Mouse (Mus musculus): Measurements from ENCODE around the gene Ddb2. TPM values are rescaled to one million over a fixed set of nuclear protein-coding genes. Genes with fewer than 3 reads are reported as not detected.

The Ddb2 gene
- polyA plus RNA-seq, 1 experiment from 2014 or later: 18.8 TPM

- H3K36me3 ChIP-seq (replicated peaks): peaks cover 11% of the 10 kb centered on the region
- H3K9me3 ChIP-seq: no peaks in the 10 kb centered on the region
- peak within 1 kb of the TSS; percentile 85 for H3K27ac ChIP-seq
- ATAC-seq (replicated peaks): peak; percentile 96
- H3K9ac ChIP-seq: peak within 1 kb of the TSS; percentile 91
- H3K4me3 ChIP-seq: peak within 1 kb of the TSS; percentile 82
- H3K4me1 ChIP-seq: peaks cover 27% of the 10 kb centered on the region
- no peaks in the 10 kb centered on the region for H3K27me3 ChIP-seq (replicated peaks)
- WGBS: 3% methylated on average over 28 of the region's 28 CpGs
- peak within 1 kb of the TSS; percentile 63 for H3K4me2 ChIP-seq
These were observed 34.4 kb downstream of the Ddb2 start, which contains the start of the genes Nr1h3 and Acp2 for GRCm38 (mm10) chr2:91202222-91202971. Gene Nr1h3, minus strand, starts transcription at chr2:91202834. Gene Acp2, plus strand, starts transcription at chr2:91202885.

GRCm38 (mm10) chr2:91198888-91199287 is 37.9 kb downstream of the Ddb2 start:
- Histone ChIP-seq H3K27ac (no peak overlapping the region), H3K36me3 (replicated peaks) (no peaks in the 10 kb centered on the region), H3K4me2 (no peak overlapping the region), H3K4me3 (no peak overlapping the region), H3K27me3 (replicated peaks) (no peaks in the 10 kb centered on the region), H3K4me1 (peaks cover 14% of the 10 kb centered on the region), H3K9ac (no peak overlapping the region), H3K9me3 (no peaks in the 10 kb centered on the region)
- ATAC-seq (replicated peaks): no peak
- 88% methylated on average over 3 of the region's 3 CpGs for WGBS

GRCm38 (mm10) chr2:91196577-91197001 is 40.2 kb downstream of the Ddb2 start:
- H3K4me1 ChIP-seq: peaks cover 3% of the 10 kb centered on the region
- ATAC-seq (replicated peaks): no peak
- WGBS: 89% methylated on average over 3 of the region's 3 CpGs
- no peak overlapping the region for H3K4me2 ChIP-seq
- H3K9me3 ChIP-seq: no peaks in the 10 kb centered on the region
- H3K27ac ChIP-seq: no peak overlapping the region
- no peak overlapping the region for H3K4me3 ChIP-seq
- H3K9ac ChIP-seq: no peak overlapping the region
- no peaks in the 10 kb centered on the region for H3K36me3 ChIP-seq (replicated peaks)
- no peaks in the 10 kb centered on the region for H3K27me3 ChIP-seq (replicated peaks)

GRCm38 (mm10) chr2:91194624-91195332 is 42.0 kb downstream of the Ddb2 start:
- Histone ChIP-seq H3K4me3 (peak overlapping the region; percentile 19), H3K9ac (peak overlapping the region; percentile 19; the same call in 1 of the 2 replicates), H3K9me3 (no peaks in the 10 kb centered on the region), H3K4me2 (peak overlapping the region; percentile 48), H3K4me1 (no peaks in the 10 kb centered on the region; the same call in 1 of the 2 replicates), H3K36me3 (replicated peaks) (no peaks in the 10 kb centered on the region), H3K27ac (no peak overlapping the region), H3K27me3 (replicated peaks) (no peaks in the 10 kb centered on the region)
- WGBS: under 1% methylated on average over 27 of the region's 27 CpGs
- peak; percentile 84 for ATAC-seq (replicated peaks)

- WGBS: 87% methylated on average over 16 of the region's 16 CpGs
These were observed 46.3 kb downstream of the Ddb2 start for GRCm38 (mm10) chr2:91190501-91190900.

GRCm38 (mm10) chr2:91187431-91187830 is 49.4 kb downstream of the Ddb2 start:
- WGBS: 80% methylated on average over 4 of the region's 4 CpGs
- Histone ChIP-seq H3K9me3 (no peaks in the 10 kb centered on the region), H3K9ac (no peak overlapping the region), H3K4me2 (no peak overlapping the region), H3K27ac (no peak overlapping the region), H3K4me1 (peaks cover 8% of the 10 kb centered on the region), H3K4me3 (no peak overlapping the region), H3K36me3 (replicated peaks) (no peaks in the 10 kb centered on the region), H3K27me3 (replicated peaks) (no peaks in the 10 kb centered on the region)
- no peak for ATAC-seq (replicated peaks)

More at GRCm38 (mm10) chr2:91190501-91190900, 46.3 kb downstream of the Ddb2 start:
- Histone ChIP-seq H3K4me1 (no peaks in the 10 kb centered on the region; the same call in 1 of the 2 replicates), H3K4me2 (no peak overlapping the region), H3K9ac (no peak overlapping the region), H3K27ac (no peak overlapping the region), H3K27me3 (replicated peaks) (no peaks in the 10 kb centered on the region), H3K4me3 (no peak overlapping the region), H3K9me3 (no peaks in the 10 kb centered on the region), H3K36me3 (replicated peaks) (no peaks in the 10 kb centered on the region)
- ATAC-seq (replicated peaks): no peak

- Histone ChIP-seq H3K4me2 (no peak overlapping the region), H3K36me3 (replicated peaks) (no peaks in the 10 kb centered on the region), H3K27me3 (replicated peaks) (no peaks in the 10 kb centered on the region), H3K27ac (no peak overlapping the region), H3K4me3 (no peak overlapping the region), H3K9me3 (no peaks in the 10 kb centered on the region), H3K9ac (no peak overlapping the region), H3K4me1 (peaks cover 17% of the 10 kb centered on the region)
- ATAC-seq (replicated peaks): no peak
- 86% methylated on average over 1 of the region's 1 CpGs for WGBS
These were observed 50.6 kb downstream of the Ddb2 start for GRCm38 (mm10) chr2:91186208-91186607.

- Histone ChIP-seq H3K27me3 (replicated peaks) (no peaks in the 10 kb centered on the region), H3K9me3 (no peaks in the 10 kb centered on the region), H3K4me3 (peak within 1 kb of the TSS; percentile 65), H3K27ac (peak within 1 kb of the TSS; percentile 94), H3K36me3 (replicated peaks) (no peaks in the 10 kb centered on the region), H3K9ac (peak within 1 kb of the TSS; percentile 85), H3K4me2 (peak within 1 kb of the TSS; percentile 83), H3K4me1 (peaks cover 31% of the 10 kb centered on the region)
- 70% methylated on average over 15 of the region's 15 CpGs for WGBS
- ATAC-seq (replicated peaks): peak; percentile 8; the same call in 1 of the 2 replicates
These were observed 52.9 kb downstream of the Ddb2 start, which contains the start of gene Madd for GRCm38 (mm10) chr2:91183711-91184405. Gene Madd, minus strand, starts transcription at chr2:91183837.

- Histone ChIP-seq H3K4me2 (peak overlapping the region; percentile 83), H3K9ac (peak overlapping the region; percentile 85), H3K4me3 (peak overlapping the region; percentile 65), H3K4me1 (peaks cover 31% of the 10 kb centered on the region), H3K36me3 (replicated peaks) (peaks cover 3% of the 10 kb centered on the region; the same call in 1 of the 2 replicates), H3K27ac (peak overlapping the region; percentile 94), H3K9me3 (no peaks in the 10 kb centered on the region), H3K27me3 (replicated peaks) (no peaks in the 10 kb centered on the region)
- 1% methylated on average over 9 of the region's 9 CpGs for WGBS
- peak; percentile 98 for ATAC-seq (replicated peaks)
These were observed 53.7 kb downstream of the Ddb2 start for GRCm38 (mm10) chr2:91183148-91183513.

GRCm38 (mm10) chr2:91182405-91183147 is 54.2 kb downstream of the Ddb2 start:
- H3K4me1 ChIP-seq: peaks cover 31% of the 10 kb centered on the region

GRCm38 (mm10) chr2:91182016-91182404 is 54.8 kb downstream of the Ddb2 start:
- peak overlapping the region; percentile 94 for H3K27ac ChIP-seq
- peak overlapping the region; percentile 65 for H3K4me3 ChIP-seq
- 6% methylated on average over 8 of the region's 8 CpGs for WGBS
- peaks cover 31% of the 10 kb centered on the region for H3K4me1 ChIP-seq
- ATAC-seq (replicated peaks): 0 out of 2 replicates have a peak, but pooled peaks have one; percentile 2
- H3K4me2 ChIP-seq: peak overlapping the region; percentile 83
- peaks cover 11% of the 10 kb centered on the region for H3K36me3 ChIP-seq (replicated peaks)
- no peaks in the 10 kb centered on the region for H3K9me3 ChIP-seq
- peak overlapping the region; percentile 85 for H3K9ac ChIP-seq
- H3K27me3 ChIP-seq (replicated peaks): no peaks in the 10 kb centered on the region

More at GRCm38 (mm10) chr2:91182405-91183147, 54.2 kb downstream of the Ddb2 start:
- H3K36me3 ChIP-seq (replicated peaks): peaks cover 9% of the 10 kb centered on the region; the same call in 1 of the 2 replicates
- peak overlapping the region; percentile 65 for H3K4me3 ChIP-seq
- H3K4me2 ChIP-seq: peak overlapping the region; percentile 83
- H3K9me3 ChIP-seq: no peaks in the 10 kb centered on the region
- peak; percentile 98 for ATAC-seq (replicated peaks)
- H3K9ac ChIP-seq: peak overlapping the region; percentile 85
- H3K27me3 ChIP-seq (replicated peaks): no peaks in the 10 kb centered on the region
- WGBS: under 1% methylated on average over 78 of the region's 81 CpGs
- H3K27ac ChIP-seq: peak overlapping the region; percentile 94
